Mouse (Mus musculus): Measurements from ENCODE around the gene 4930524N10Rik. TPM values are rescaled to one million over a fixed set of nuclear protein-coding genes. Genes with fewer than 3 reads are reported as not detected.

4930524N10Rik gene
- polyA plus RNA-seq (2012; rRNA removed; ENCODE audit: low replicate concordance): not detected in 2 replicates

GRCm38 (mm10) chrX:154343292-154343691, at the start of gene 4930524N10Rik:
Gene 4930524N10Rik (minus strand): TSS chrX:154343392.

Other genes with a start within 250 kb of the 4930524N10Rik start
- not detected in 2 replicates for gene Gm15140, start 222.7 kb downstream of the 4930524N10Rik start, polyA plus RNA-seq (2012; rRNA removed; ENCODE audit: low replicate concordance)
- not detected in 2 replicates for gene Samt4, start 138.6 kb upstream of the 4930524N10Rik start, polyA plus RNA-seq (2012; rRNA removed; ENCODE audit: low replicate concordance)
- gene Samt2, start 236.0 kb upstream of the 4930524N10Rik start, polyA plus RNA-seq (2012; rRNA removed; ENCODE audit: low replicate concordance): not detected in 2 replicates

Measured in mammary gland, adult 2 months (tissue).